Mouse (Mus musculus): ENCODE results near the gene Desi2.

GRCm38 (mm10) chr1:178238676-178239075 is 51.5 kb downstream of the Desi2 start:
- TF ChIP-seq CTCF (conservative IDR thresholded peaks at IDR 0.05 in 1 of 2, IDR thresholded peaks at IDR 0.05 in 1 of 2; ENCODE audit: low read depth in 2 of 2, low read length in 2 of 2) (no peak), POLR2A (IDR thresholded peaks at IDR 0.05; ENCODE audit: low read depth, low read length) (no peak), KAT2A (IDR thresholded peaks at IDR 0.05; ENCODE audit: insufficient replicate concordance, low read length) (no peak), EP300 (IDR thresholded peaks at IDR 0.05; ENCODE audit: low read length) (no peak), CHD2 (IDR thresholded peaks at IDR 0.05; ENCODE audit: low read length) (no peak), MAX (IDR thresholded peaks at IDR 0.05; ENCODE audit: low read length) (no peak)
